Mouse (Mus musculus): ENCODE data around the gene Slc22a1.

The Slc22a1 gene

GRCm38 (mm10) chr17:12675646-12676045, at the start of gene Slc22a1:
Gene Slc22a1, minus strand, starts transcription at chr17:12675829.
- no peak for DNase-seq (ENCODE audit: low spot score)

GRCm38 (mm10) chr17:12724767-12725744, 49.4 kb upstream of the Slc22a1 start:
- DNase-seq (ENCODE audit: low spot score) = no peak

GRCm38 (mm10) chr17:12723986-12724766, 48.5 kb upstream of the Slc22a1 start:
- DNase-seq (ENCODE audit: low spot score) = no peak

GRCm38 (mm10) chr17:12722622-12723021, 47.0 kb upstream of the Slc22a1 start:
- no peak for DNase-seq (ENCODE audit: low spot score)

GRCm38 (mm10) chr17:12721118-12721886, 45.7 kb upstream of the Slc22a1 start:
- DNase-seq (ENCODE audit: low spot score) = no peak

- DNase-seq (ENCODE audit: low spot score) = no peak
These were observed 42.6 kb upstream of the Slc22a1 start for GRCm38 (mm10) chr17:12718251-12718650.

- no peak for DNase-seq (ENCODE audit: low spot score)
These were observed 41.8 kb upstream of the Slc22a1 start for GRCm38 (mm10) chr17:12717445-12717844.

- no peak for DNase-seq (ENCODE audit: low spot score)
These were observed 39.4 kb upstream of the Slc22a1 start for GRCm38 (mm10) chr17:12715032-12715431.

- no peak for DNase-seq (ENCODE audit: low spot score)
These were observed 38.5 kb upstream of the Slc22a1 start for GRCm38 (mm10) chr17:12714080-12714561.

- DNase-seq (ENCODE audit: low spot score) = no peak
These were observed 37.4 kb upstream of the Slc22a1 start for GRCm38 (mm10) chr17:12712993-12713392.

- DNase-seq (ENCODE audit: low spot score) = no peak
These were observed 36.6 kb upstream of the Slc22a1 start for GRCm38 (mm10) chr17:12712191-12712590.

- DNase-seq (ENCODE audit: low spot score) = no peak
These were observed 35.3 kb upstream of the Slc22a1 start for GRCm38 (mm10) chr17:12710976-12711375.

GRCm38 (mm10) chr17:12710050-12710780, 34.6 kb upstream of the Slc22a1 start:
- DNase-seq (ENCODE audit: low spot score) = no peak

- DNase-seq (ENCODE audit: low spot score) = no peak
These were observed 32.8 kb upstream of the Slc22a1 start for GRCm38 (mm10) chr17:12708398-12708797.

- no peak for DNase-seq (ENCODE audit: low spot score)
These were observed 31.0 kb upstream of the Slc22a1 start for GRCm38 (mm10) chr17:12706590-12707049.

GRCm38 (mm10) chr17:12702901-12703300, 27.3 kb upstream of the Slc22a1 start:
- DNase-seq (ENCODE audit: low spot score) = no peak

GRCm38 (mm10) chr17:12700373-12700772, 24.7 kb upstream of the Slc22a1 start:
- DNase-seq (ENCODE audit: low spot score) = no peak

GRCm38 (mm10) chr17:12691899-12692298, 16.3 kb upstream of the Slc22a1 start:
- no peak for DNase-seq (ENCODE audit: low spot score)

GRCm38 (mm10) chr17:12689537-12689936, 13.9 kb upstream of the Slc22a1 start:
- DNase-seq (ENCODE audit: low spot score) = peak; percentile 47

- no peak for DNase-seq (ENCODE audit: low spot score)
These were observed 12.9 kb upstream of the Slc22a1 start for GRCm38 (mm10) chr17:12688427-12689110.
